Mouse (Mus musculus): ENCODE measurements at regions not wholly inside any gene's neighbourhood (a gene's known extent, or its start where the extent isn't known, plus 50 kb on each side); places are given as distances from the start of the nearest gene placed in this dataset.

DNA sequence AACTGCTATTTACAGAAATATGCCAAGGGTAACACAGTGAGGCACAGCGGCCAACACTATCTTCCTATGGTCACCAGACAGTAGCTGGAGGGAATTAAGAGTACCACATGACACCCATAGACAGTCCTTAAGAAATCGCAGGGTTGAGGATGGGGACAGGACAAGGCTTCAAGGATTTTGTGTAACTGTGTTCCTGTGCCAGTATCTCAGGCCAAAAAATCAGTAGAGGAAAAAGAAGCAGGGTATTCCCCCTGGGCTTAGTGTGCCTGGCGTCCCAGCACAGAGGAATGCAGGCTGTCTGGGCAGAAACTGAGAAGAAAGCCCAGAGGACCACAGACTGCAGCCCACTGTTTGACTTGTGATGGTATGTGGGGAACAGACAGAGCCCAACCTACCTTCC, 147.3 kb downstream of the Ptger3 start:
- DNase-seq (ENCODE audit: extremely low read depth, insufficient read length, low spot score), result no peak

DNA sequence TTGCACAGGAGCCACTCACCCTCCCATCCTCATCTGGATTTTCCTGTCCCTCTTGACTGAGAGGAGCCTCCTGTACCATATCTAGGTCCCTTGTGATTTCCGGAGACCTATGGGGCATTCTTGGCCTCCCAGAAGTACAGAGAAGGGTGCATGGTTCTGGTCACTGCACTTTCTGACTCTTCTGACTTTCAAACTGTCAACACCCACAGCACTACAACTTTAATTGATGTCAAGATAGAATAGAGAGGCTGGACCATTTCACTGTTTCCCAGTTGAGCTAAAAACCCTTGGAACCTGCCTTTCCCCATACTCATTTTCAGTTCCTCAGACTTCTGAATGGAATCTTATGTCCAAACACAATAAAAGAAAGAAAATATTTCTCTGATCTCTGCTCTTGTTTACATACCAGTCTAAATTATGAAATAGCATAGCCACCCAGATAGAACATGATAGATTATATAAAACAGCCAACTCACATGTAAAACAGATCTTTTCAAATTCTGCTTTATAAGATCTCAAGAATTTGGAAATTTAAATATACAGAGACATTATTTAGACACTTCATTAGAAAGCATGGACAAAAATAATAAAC, 144.2 kb downstream of the Ptger3 start:
- DNase-seq (ENCODE audit: extremely low read depth, insufficient read length, low spot score), result no peak

DNA sequence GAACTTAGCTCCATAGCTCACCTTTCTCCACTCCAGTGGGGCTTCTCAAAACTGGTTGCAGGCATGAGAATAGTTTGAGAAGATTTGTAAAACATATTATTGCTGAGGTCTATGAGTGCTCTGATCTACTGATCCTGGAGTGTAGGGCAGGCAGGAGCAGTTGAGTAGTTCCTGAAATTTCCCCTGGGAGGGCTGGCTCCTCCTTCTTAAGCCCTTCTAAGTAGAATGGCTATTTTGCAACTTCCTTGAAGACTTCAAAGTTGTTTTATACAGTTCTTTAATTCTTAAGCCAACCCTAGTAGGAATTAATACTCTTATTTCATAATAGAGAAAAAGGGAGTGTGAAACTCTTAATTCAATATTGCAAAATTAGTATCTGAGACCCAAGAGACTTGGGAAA, 133.3 kb downstream of the Ptger3 start:
- DNase-seq (ENCODE audit: extremely low read depth, insufficient read length, low spot score), result no peak

GRCm38 (mm10) chr3:157698529-157698928, 131.8 kb downstream of the Ptger3 start:
- no peak for DNase-seq (ENCODE audit: extremely low read depth, insufficient read length, low spot score)

- DNase-seq (ENCODE audit: extremely low read depth, insufficient read length, low spot score), result no peak
These were observed 128.7 kb downstream of the Ptger3 start for GRCm38 (mm10) chr3:157695128-157696075.

Measured in 3134 (cell line).